Mouse (Mus musculus): ENCODE measurements around the gene Auts2. TPM values are rescaled to one million over a fixed set of nuclear protein-coding genes. Genes with fewer than 3 reads are reported as not detected.

The Auts2 gene
- polyA plus RNA-seq, 1 experiment = 0.01 TPM

DNA sequence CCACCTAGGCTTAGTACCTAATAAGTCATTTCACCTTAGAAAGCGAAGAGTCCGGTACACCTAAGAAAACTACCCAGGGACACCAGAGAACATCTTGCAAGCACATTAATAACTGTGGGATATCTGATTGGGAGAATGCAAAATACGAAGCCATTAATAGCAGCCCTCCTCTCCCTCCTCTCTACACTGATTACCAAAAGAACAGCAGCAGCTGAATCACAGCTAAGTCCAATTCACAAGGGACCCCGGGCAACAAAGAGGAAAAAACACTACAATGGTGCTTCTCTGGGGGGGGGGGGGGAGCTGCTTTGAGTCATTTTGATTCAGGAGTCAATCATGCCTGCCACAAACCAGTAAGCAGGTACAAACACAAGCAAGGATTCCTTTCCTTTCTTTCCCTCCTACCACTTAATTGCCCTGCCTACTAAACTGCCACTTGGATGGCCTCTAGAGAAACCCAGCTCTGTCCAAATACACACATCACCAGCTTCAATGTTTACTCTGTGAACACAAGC is 132.7 kb downstream of the Auts2 start:
- Histone ChIP-seq H3K27me3 (ENCODE audit: control insufficient read depth) (no peaks in the 10 kb centered on the region), H3K4me3 (replicated peaks) (no peak overlapping the region), H3K9me3 (ENCODE audit: control insufficient read depth, low read length) (no peaks in the 10 kb centered on the region), H3K4me1 (ENCODE audit: control insufficient read depth) (no peaks in the 10 kb centered on the region), H3K36me3 (ENCODE audit: control insufficient read depth) (no peaks in the 10 kb centered on the region)
- TF ChIP-seq TAL1 (IDR thresholded peaks at IDR 0.05; ENCODE audit: low read length) = no peak
- TF ChIP-seq GATA1 (IDR thresholded peaks at IDR 0.05; ENCODE audit: low read length) = no peak

DNA sequence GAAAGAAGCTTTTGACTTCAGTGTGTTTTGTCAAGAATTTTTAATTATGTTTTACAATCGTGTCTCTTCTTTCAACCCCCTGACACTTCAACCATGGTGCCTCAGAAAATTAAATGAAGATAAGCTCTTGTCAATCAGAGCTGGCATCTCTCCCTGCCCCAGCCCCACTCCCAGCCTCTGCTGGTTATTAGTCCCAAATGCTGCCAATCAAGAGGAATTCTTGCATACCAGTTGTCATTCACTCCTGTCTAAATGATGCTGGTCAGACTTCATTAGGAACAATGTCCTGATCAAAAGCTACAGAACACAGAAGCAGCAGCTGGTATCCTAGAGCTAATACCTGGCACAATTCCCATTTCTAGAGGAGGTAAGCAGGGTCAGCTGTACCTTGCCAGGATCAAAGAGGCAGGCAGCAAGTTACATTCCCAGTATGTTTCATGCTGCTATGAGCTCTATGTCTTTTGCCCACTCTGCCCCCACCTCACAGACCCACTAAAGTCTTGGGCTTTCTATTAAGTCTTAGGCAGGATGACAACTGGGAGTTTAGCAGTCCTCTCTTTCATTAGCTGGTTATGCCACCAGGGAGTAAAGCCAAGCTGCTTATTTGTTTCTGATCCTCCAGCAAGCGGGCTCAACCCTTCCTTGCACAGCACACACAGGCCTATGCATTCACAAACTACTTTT is 134.1 kb downstream of the Auts2 start:
- no peaks in the 10 kb centered on the region for H3K36me3 ChIP-seq (ENCODE audit: control insufficient read depth)
- no peaks in the 10 kb centered on the region for H3K27me3 ChIP-seq (ENCODE audit: control insufficient read depth)
- TF ChIP-seq TAL1 (IDR thresholded peaks at IDR 0.05; ENCODE audit: low read length) (no peak), GATA1 (IDR thresholded peaks at IDR 0.05; ENCODE audit: low read length) (no peak)
- no peaks in the 10 kb centered on the region for H3K4me1 ChIP-seq (ENCODE audit: control insufficient read depth)
- no peaks in the 10 kb centered on the region for H3K9me3 ChIP-seq (ENCODE audit: control insufficient read depth, low read length)
- H3K4me3 ChIP-seq (replicated peaks) = no peak overlapping the region

DNA sequence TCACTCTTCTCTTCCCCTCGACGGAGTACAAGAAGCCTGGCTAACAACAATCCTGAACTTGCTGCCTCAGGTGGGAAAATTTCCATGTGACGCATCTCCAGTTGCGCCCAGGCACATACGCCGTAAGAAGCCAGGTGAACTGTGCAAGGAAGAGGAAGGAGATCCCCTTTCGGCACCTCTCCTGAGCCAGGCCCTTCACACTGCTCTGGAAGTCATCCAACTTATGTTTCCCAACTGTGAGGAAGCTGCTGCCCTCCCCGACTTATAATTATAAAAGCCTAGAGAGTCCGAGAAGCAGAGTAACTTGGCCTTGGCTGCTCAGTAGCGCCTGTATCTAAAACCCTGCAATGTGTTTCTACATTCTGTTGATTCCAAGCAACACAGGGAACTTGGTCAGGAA is 142.6 kb downstream of the Auts2 start:
- Histone ChIP-seq H3K27me3 (ENCODE audit: control insufficient read depth) (no peaks in the 10 kb centered on the region), H3K9me3 (ENCODE audit: control insufficient read depth, low read length) (no peaks in the 10 kb centered on the region), H3K4me1 (ENCODE audit: control insufficient read depth) (no peaks in the 10 kb centered on the region), H3K36me3 (ENCODE audit: control insufficient read depth) (no peaks in the 10 kb centered on the region), H3K4me3 (replicated peaks) (no peak overlapping the region)
- TF ChIP-seq TAL1 (IDR thresholded peaks at IDR 0.05; ENCODE audit: low read length) = no peak
- TF ChIP-seq GATA1 (IDR thresholded peaks at IDR 0.05; ENCODE audit: low read length) = no peak

DNA sequence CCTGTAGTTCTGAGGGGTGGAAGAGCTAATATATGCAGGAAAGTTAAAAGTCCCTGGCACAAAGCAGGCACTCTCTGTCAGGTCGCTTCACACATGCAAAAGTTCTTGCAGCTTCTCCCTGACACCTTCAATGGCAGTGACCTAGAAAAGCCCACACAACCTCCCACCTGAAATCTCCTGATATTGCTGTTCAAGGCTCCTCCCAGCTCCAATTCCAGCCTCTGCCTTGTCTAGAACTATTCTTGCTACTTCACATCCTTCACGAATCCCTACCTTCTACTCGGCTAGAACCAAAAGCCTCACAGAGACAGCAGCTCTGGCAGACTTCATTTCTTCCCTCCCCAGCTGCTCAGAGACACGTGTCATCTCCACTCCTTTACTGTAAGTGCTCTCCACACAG is 143.7 kb downstream of the Auts2 start:
- no peaks in the 10 kb centered on the region for H3K36me3 ChIP-seq (ENCODE audit: control insufficient read depth)
- no peaks in the 10 kb centered on the region for H3K9me3 ChIP-seq (ENCODE audit: control insufficient read depth, low read length)
- H3K27me3 ChIP-seq (ENCODE audit: control insufficient read depth) = no peaks in the 10 kb centered on the region
- no peaks in the 10 kb centered on the region for H3K4me1 ChIP-seq (ENCODE audit: control insufficient read depth)
- TF ChIP-seq GATA1 (IDR thresholded peaks at IDR 0.05; ENCODE audit: low read length) = no peak
- TF ChIP-seq TAL1 (IDR thresholded peaks at IDR 0.05; ENCODE audit: low read length) = no peak
- H3K4me3 ChIP-seq (replicated peaks) = no peak overlapping the region

DNA sequence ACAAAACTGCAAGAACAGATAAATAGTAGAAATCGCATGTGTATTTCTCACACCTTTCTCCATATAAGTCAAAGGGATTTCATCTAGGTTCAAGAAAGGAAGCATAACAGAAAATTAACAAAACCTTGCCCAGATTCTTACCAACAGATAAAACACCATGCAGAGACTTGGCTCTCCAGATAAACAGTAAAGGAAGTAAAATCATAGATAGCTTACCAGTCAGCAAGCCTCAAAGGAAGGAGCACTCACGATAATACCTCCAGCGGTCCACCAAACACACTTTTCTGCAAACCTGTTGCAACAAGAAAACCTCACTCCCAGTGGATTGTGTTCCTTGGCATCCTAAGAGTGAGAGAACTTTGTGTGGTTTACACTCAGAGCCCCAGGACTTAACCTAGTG is 147.2 kb downstream of the Auts2 start:
- no peak overlapping the region for H3K4me3 ChIP-seq (replicated peaks)
- no peaks in the 10 kb centered on the region for H3K36me3 ChIP-seq (ENCODE audit: control insufficient read depth)
- H3K4me1 ChIP-seq (ENCODE audit: control insufficient read depth) = no peaks in the 10 kb centered on the region
- no peaks in the 10 kb centered on the region for H3K27me3 ChIP-seq (ENCODE audit: control insufficient read depth)
- no peaks in the 10 kb centered on the region for H3K9me3 ChIP-seq (ENCODE audit: control insufficient read depth, low read length)
- TF ChIP-seq TAL1 (IDR thresholded peaks at IDR 0.05; ENCODE audit: low read length) = no peak
- no peak for TF ChIP-seq GATA1 (IDR thresholded peaks at IDR 0.05; ENCODE audit: low read length)

DNA sequence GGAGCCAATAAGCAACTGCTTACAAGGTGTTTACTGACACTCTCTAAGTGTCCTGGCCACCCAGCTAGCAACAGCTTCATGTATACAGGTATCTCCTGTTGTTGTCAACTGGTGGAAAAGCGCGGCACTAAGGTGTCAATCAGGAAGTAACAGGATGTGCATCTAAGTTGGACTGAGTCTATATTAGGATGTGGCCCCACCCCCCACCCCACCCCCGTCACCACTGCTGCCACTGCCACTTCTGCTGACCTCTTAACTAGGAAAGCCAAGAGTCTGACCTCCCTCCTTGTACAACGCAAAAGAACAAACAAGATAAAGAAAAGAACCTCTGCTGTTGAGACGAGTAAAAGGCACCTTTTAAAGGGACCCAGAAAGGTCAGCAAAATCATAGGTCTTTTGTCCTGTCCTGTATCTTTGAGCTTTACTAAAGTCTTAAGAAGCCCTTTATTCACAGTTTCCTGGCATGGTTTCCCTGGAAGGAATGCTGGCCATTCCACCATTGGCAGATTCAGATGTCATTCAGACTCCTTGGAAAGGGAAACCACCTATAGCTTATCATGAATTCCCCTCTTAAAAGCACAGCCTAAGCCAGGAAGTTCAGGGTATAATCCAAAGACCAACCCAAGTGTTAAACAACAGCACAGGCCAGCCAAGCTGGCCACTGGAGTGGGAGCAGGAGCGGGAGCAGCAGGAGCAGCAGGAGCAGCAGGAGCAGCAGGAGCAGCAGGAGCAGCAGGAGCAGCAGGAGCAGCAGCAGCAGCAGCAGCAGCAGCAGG is 148.2 kb downstream of the Auts2 start:
- TF ChIP-seq TAL1 (IDR thresholded peaks at IDR 0.05; ENCODE audit: low read length) (no peak), GATA1 (IDR thresholded peaks at IDR 0.05; ENCODE audit: low read length) (no peak)
- no peaks in the 10 kb centered on the region for H3K36me3 ChIP-seq (ENCODE audit: control insufficient read depth)
- H3K9me3 ChIP-seq (ENCODE audit: control insufficient read depth, low read length) = no peaks in the 10 kb centered on the region
- no peaks in the 10 kb centered on the region for H3K4me1 ChIP-seq (ENCODE audit: control insufficient read depth)
- no peak overlapping the region for H3K4me3 ChIP-seq (replicated peaks)
- H3K27me3 ChIP-seq (ENCODE audit: control insufficient read depth) = no peaks in the 10 kb centered on the region

DNA sequence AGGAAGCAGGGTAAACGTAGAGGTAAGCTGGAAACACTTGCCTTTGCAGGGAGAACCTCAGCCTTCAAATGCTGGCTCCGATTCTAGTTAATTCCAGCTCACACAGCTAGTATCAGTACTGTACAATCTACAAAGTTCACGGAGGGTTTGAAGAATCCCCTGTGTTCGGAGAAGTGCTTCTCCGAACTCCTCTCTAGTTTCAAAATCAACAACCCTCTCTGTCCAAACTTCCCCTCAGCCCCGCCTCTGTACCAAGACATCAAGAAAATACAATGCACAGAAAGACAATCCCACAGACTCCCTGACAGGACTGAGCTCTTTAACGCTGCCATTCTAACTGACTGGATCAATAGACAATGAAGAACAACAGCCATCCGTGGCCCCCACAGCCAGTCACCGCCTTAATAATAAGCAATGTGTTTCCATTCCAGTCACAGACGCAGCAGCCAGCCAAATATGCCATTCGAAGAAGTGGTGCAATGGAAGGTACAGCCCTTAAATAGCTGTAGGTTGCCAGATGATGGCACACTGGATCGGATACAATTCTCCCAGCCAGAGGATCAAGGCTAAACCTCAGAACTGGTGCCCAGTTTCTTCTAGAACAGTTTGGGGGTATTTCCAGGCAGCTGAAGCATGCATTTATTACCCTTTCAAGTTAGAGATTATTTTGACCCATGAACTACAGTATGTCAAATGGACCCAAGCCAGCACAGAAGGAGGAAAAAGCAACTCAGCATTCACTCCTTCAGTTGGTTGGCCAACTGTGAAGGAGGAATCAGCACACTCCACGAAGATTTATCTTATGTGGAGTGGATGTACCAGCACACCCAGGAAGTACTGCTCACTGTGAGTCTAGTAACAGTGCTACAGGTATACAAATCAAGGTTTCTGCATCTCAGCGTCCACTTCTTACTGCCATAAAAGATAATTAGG is 151.0 kb downstream of the Auts2 start:
- no peak overlapping the region for H3K4me3 ChIP-seq (replicated peaks)
- H3K4me1 ChIP-seq (ENCODE audit: control insufficient read depth) = no peaks in the 10 kb centered on the region
- no peaks in the 10 kb centered on the region for H3K36me3 ChIP-seq (ENCODE audit: control insufficient read depth)
- TF ChIP-seq GATA1 (IDR thresholded peaks at IDR 0.05; ENCODE audit: low read length) (no peak), TAL1 (IDR thresholded peaks at IDR 0.05; ENCODE audit: low read length) (no peak)
- no peaks in the 10 kb centered on the region for H3K27me3 ChIP-seq (ENCODE audit: control insufficient read depth)
- no peaks in the 10 kb centered on the region for H3K9me3 ChIP-seq (ENCODE audit: control insufficient read depth, low read length)

DNA sequence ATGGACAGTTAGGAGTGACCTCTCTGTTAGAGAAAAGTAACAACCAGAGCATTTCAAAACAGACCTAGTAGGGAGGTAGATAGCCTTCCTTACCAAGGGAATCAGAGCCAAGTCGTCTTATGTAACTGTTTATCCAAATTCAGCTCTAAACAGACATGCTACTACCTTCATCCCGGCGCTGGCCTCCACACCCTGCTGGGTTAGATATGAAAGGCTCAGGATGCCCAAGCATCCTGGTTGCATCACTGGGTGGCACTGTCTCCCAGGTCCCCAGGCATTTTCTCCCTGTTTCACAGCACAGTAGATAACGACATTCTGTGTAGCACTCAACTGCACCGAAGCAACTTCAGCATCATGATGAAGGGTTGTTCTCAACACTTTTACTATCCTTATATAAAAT is 154.4 kb downstream of the Auts2 start:
- H3K4me1 ChIP-seq (ENCODE audit: control insufficient read depth) = no peaks in the 10 kb centered on the region
- no peaks in the 10 kb centered on the region for H3K27me3 ChIP-seq (ENCODE audit: control insufficient read depth)
- H3K4me3 ChIP-seq (replicated peaks) = no peak overlapping the region
- H3K9me3 ChIP-seq (ENCODE audit: control insufficient read depth, low read length) = no peaks in the 10 kb centered on the region
- no peak for TF ChIP-seq GATA1 (IDR thresholded peaks at IDR 0.05; ENCODE audit: low read length)
- no peak for TF ChIP-seq TAL1 (IDR thresholded peaks at IDR 0.05; ENCODE audit: low read length)
- H3K36me3 ChIP-seq (ENCODE audit: control insufficient read depth) = no peaks in the 10 kb centered on the region
